ENCODE assay signal across 8 mouse cellular contexts in the genomic region with DNA sequence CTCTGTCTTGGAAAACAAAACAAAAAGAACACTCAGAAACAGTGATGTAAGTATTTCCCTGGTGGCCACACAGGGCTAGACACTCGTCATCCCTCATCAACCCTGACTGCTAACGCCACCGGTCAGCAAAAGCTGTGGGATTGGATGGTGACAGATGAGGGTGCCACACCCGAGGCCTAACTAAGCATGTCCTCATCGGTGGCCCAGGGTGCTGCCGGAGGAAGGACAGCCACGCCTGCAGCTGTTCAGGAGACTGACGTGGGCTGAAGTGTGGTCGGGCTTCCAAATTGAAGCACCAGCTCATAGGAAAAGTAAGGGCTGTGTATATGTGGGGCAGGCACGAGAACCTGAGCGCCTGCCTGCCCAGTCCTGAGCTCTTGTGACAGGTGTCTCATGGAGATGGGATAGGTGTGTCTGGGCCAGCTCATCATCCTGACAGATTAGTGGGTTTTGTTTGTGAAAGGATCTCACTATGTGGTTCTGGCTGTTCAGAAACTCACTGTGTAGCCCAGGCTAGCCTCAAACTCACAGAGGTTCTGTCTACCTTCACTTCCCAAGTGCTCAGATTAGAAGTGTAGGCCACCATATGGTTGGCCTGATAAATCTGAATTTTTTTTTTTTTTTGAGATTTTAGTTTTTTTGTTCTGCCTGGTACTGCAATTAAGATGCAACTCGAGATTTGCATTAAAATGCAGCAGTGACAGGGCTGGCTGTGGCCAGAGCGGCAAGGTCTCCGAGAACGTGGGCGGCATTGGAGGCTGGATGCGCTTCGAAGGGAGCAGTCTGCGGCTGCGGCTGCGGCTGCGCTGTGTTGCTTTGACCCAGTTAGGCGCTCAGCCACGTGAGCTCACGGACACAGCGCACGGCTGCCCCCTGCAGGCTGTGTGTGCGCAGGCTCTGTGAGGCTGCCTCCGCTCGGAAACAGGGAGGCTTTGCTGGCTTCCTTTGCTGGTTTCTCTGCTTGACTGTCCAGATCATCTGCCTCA. TPM values are rescaled to one million over a fixed set of nuclear protein-coding genes. Genes with fewer than 3 reads are reported as not detected.
A peak's percentile ranks its signal among the peaks of the same experiment; 100 is the strongest.
DNase-seq lines count a peak whose midpoint lies in the region; ATAC-seq lines count a peak whose summit lies in the region.

No protein-coding gene starts in this region.

- ATAC-seq in hindbrain, embryonic 11.5 days (ENCODE audit: low FRiP score), result peak; percentile 90

- H3K4me3 ChIP-seq in hindbrain, embryonic 11.5 days (ENCODE audit: low read depth, low read length), result no peak overlapping the region

- no peak overlapping the region for H3K27ac ChIP-seq in hindbrain, embryonic 11.5 days (ENCODE audit: low read depth, low read length)

- H3K36me3 ChIP-seq in hindbrain, embryonic 11.5 days (ENCODE audit: control insufficient read depth, insufficient read depth, low read length), result no peaks in the 10 kb centered on the region

- DNase-seq in Muller cell, postnatal 12 days (ENCODE audit: inconsistent ontology term), result peak; percentile 94
- peak; percentile 92 for DNase-seq in cerebellum, adult 9-10 months
- peak; percentile 62 to 92 for DNase-seq in frontal cortex, adult 2 months (ENCODE audit: extremely low spot score in 1 of 2, low spot score in 1 of 2)
- peak; percentile 96 for DNase-seq in hindbrain, embryonic 11.5 days (ENCODE audit: low spot score)
- peak; percentile 84 to 87 for DNase-seq in layer of hippocampus, postnatal 14 days (ENCODE audit: low spot score in 2 of 2)
- DNase-seq in lung, postnatal 10 days, result peak; percentile 91
- DNase-seq in ovary, postnatal 36 days (ENCODE audit: low spot score), result peak; percentile 86
- DNase-seq in thymus, postnatal 14 days, result peak; percentile 91

- H3K9ac ChIP-seq in hindbrain, embryonic 11.5 days (ENCODE audit: low read depth, low read length), result no peak overlapping the region

- no peaks in the 10 kb centered on the region for H3K4me1 ChIP-seq in hindbrain, embryonic 11.5 days (replicated peaks; ENCODE audit: control insufficient read depth, insufficient read depth, low read length)

- no peaks in the 10 kb centered on the region for H3K27me3 ChIP-seq in hindbrain, embryonic 11.5 days (ENCODE audit: control insufficient read depth, insufficient read depth, low read length)

- WGBS in hindbrain, embryonic 11.5 days, result 31% methylated on average over 30 of the region's 30 CpGs

- no peaks in the 10 kb centered on the region for H3K9me3 ChIP-seq in hindbrain, embryonic 11.5 days (ENCODE audit: control insufficient read depth, low read length)

- no peak overlapping the region for H3K4me2 ChIP-seq in hindbrain, embryonic 11.5 days (replicated peaks; ENCODE audit: low read depth, low read length)

RNA-seq across cellular contexts. Expression of gene Apopt1, which starts 19.1 kb away (rescaled TPM):
- 50.6 and 53.8 TPM in 2 replicates for polyA plus RNA-seq in frontal cortex, adult 2 months (2012; rRNA removed)
- 52.5 and 54.2 TPM in 2 replicates for polyA plus RNA-seq in hindbrain, embryonic 11.5 days (2014; fragmentation: Nextera tagmentation; extraction: Ambion mirVana)
- total RNA-seq in layer of hippocampus, postnatal 14 days (2021), result 10 to 100 TPM; 38.5 to 40.0 TPM

RNA-seq across cellular contexts. Expression of gene Bag5, which starts 19.1 kb away (rescaled TPM):
- 54.7 and 55.0 TPM in 2 replicates for polyA plus RNA-seq in frontal cortex, adult 2 months (2012; rRNA removed)
- 61.5 and 63.3 TPM in 2 replicates for polyA plus RNA-seq in hindbrain, embryonic 11.5 days (2014; fragmentation: Nextera tagmentation; extraction: Ambion mirVana)
- total RNA-seq in layer of hippocampus, postnatal 14 days (2021), result 10 to 100 TPM; 42.0 to 44.4 TPM

RNA-seq across cellular contexts. Expression of gene Klc1, which starts 26.5 kb away (rescaled TPM):
- 916 and 954 TPM in 2 replicates for polyA plus RNA-seq in frontal cortex, adult 2 months (2012; rRNA removed)
- polyA plus RNA-seq in hindbrain, embryonic 11.5 days (2014; fragmentation: Nextera tagmentation; extraction: Ambion mirVana), result 345 and 366 TPM in 2 replicates
- total RNA-seq in layer of hippocampus, postnatal 14 days (2021), result 100 to 1,000 TPM; 826 to 832 TPM

RNA-seq across cellular contexts. Expression of gene Trmt61a, which starts 54.2 kb away (rescaled TPM):
- 21.0 and 21.9 TPM in 2 replicates for polyA plus RNA-seq in frontal cortex, adult 2 months (2012; rRNA removed)
- polyA plus RNA-seq in hindbrain, embryonic 11.5 days (2014; fragmentation: Nextera tagmentation; extraction: Ambion mirVana), result 4.5 and 5.0 TPM in 2 replicates
- total RNA-seq in layer of hippocampus, postnatal 14 days (2021), result 10 to 100 TPM; 15.6 to 17.5 TPM

RNA-seq across cellular contexts. Expression of gene Ckb, which starts 60.0 kb away (rescaled TPM):
- 3,871 and 4,147 TPM in 2 replicates for polyA plus RNA-seq in frontal cortex, adult 2 months (2012; rRNA removed)
- 2,103 and 2,160 TPM in 2 replicates for polyA plus RNA-seq in hindbrain, embryonic 11.5 days (2014; fragmentation: Nextera tagmentation; extraction: Ambion mirVana)
- 1,000 to 10,000 TPM; 1,245 to 1,280 TPM for total RNA-seq in layer of hippocampus, postnatal 14 days (2021)
